Mouse (Mus musculus): ENCODE measurements around the gene Gm14214.
A peak's percentile ranks its signal among the peaks of the same experiment; 100 is the strongest.

Gm14214 gene

DNA sequence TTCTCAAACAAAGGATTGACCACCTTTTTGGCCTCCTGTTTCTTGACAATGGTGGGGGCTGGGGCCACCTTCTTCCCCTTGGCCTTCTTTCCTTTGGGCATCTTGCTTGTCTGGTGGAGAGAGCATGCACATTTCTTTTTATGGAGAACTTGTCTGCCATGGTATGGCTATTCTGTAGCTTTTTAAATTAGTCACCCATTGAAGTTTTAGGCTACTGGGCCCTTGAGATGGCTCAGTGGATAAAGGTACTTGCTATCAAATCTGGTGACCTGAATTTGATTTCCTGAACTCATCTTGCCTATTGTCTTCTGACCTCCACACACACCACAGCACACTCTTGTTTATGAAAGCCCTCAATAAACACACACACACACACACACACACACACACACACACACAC, at the start of gene Gm14214:
Gene Gm14214 (minus strand): TSS at position 101 of the 400 bp plus-strand sequence.
- no peaks in the 10 kb centered on the region for H3K36me3 ChIP-seq (ENCODE audit: insufficient read depth, low read length)
- no peak for TF ChIP-seq POU5F1 (IDR thresholded peaks at IDR 0.05; ENCODE audit: borderline replicate concordance, low read length)
- no peak for TF ChIP-seq CTCF (conservative IDR thresholded peaks at IDR 0.05; ENCODE audit: low read length)
- no peak for TF ChIP-seq NANOG (IDR thresholded peaks at IDR 0.05; ENCODE audit: borderline replicate concordance, low read length)
- H3K27me3 ChIP-seq (ENCODE audit: insufficient read depth, low read length): no peaks in the 10 kb centered on the region
- no peak within 1 kb of the TSS for H3K4me3 ChIP-seq (replicated peaks; ENCODE audit: low read length)
- no peaks in the 10 kb centered on the region for H3K4me1 ChIP-seq (replicated peaks; ENCODE audit: low read depth, low read length)
- H3K9me3 ChIP-seq (ENCODE audit: low read length): no peaks in the 10 kb centered on the region

DNA sequence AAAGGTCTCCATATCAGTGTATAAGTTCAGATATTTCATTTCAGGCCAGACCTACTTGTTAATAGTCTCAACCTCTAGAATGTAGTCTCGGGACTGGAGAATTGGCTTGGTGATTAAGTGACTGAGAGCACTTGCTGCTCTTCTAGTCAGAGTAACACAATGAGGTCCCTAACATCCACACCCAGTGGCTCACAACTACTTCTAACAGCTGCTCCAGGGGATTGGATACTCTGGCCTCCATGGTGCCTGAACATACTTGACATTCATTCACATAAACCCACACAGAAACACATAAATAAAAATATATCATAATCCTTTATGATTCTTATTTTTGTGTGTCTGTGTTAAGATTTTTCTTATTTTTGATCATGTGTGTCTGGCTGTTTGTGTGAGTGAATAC, 48.8 kb upstream of the Gm14214 start:
- no peak overlapping the region for H3K4me3 ChIP-seq (replicated peaks; ENCODE audit: low read length)
- H3K9me3 ChIP-seq (ENCODE audit: low read length): no peaks in the 10 kb centered on the region
- TF ChIP-seq NANOG (IDR thresholded peaks at IDR 0.05; ENCODE audit: borderline replicate concordance, low read length) (no peak), CTCF (conservative IDR thresholded peaks at IDR 0.05; ENCODE audit: low read length) (no peak), POU5F1 (IDR thresholded peaks at IDR 0.05; ENCODE audit: borderline replicate concordance, low read length) (no peak)
- H3K36me3 ChIP-seq (ENCODE audit: insufficient read depth, low read length): peaks cover 17% of the 10 kb centered on the region
- H3K27me3 ChIP-seq (ENCODE audit: insufficient read depth, low read length): no peaks in the 10 kb centered on the region
- H3K4me1 ChIP-seq (replicated peaks; ENCODE audit: low read depth, low read length): peaks cover 73% of the 10 kb centered on the region

DNA sequence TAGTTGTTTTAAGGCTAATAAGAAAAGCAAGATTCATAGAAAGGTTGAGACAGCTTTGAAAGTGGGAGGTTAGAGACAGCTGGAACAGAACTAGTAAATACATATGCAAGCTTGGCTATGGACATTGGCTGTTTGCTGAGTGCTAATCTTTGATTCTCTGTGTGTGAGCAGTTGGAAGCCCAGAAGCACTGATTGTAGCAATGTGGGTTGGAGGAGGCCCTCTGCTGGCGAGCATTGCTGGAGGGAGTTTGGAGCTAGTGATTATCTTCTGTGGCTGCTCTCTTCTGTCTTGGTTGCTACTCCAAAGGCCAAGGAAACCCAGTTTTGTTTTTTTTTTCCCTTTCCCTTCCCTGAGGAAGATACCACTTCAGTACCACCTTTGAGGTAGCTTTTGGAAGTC, 48.0 kb upstream of the Gm14214 start:
- Histone ChIP-seq H3K9me3 (ENCODE audit: low read length) (no peaks in the 10 kb centered on the region), H3K27me3 (ENCODE audit: insufficient read depth, low read length) (no peaks in the 10 kb centered on the region), H3K4me3 (replicated peaks; ENCODE audit: low read length) (no peak overlapping the region), H3K36me3 (ENCODE audit: insufficient read depth, low read length) (peaks cover 16% of the 10 kb centered on the region), H3K4me1 (replicated peaks; ENCODE audit: low read depth, low read length) (peaks cover 74% of the 10 kb centered on the region)
- TF ChIP-seq POU5F1 (IDR thresholded peaks at IDR 0.05; ENCODE audit: borderline replicate concordance, low read length): no peak
- peak; percentile 23 for TF ChIP-seq CTCF (conservative IDR thresholded peaks at IDR 0.05; ENCODE audit: low read length)
- no peak for TF ChIP-seq NANOG (IDR thresholded peaks at IDR 0.05; ENCODE audit: borderline replicate concordance, low read length)

DNA sequence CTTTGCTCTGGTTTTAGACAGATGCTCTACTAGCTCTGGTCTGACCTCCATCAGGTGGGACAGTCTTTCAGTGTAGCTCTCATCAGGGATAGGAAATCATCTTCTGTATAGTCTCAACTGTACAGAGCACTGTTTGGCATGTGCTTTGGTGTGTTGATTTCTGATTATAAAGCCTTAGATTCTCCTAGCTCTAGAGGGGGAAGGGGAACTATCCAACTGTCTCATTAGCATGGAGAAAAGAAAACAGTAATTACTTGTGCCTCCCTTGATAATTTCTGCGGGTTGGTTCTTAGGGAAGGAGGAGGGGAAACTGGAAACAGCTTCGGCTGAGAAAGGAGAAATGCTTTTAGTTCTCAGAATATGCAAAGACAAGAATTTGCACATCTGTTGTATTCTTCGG, 47.3 kb upstream of the Gm14214 start:
- TF ChIP-seq POU5F1 (IDR thresholded peaks at IDR 0.05; ENCODE audit: borderline replicate concordance, low read length) (no peak), CTCF (conservative IDR thresholded peaks at IDR 0.05; ENCODE audit: low read length) (no peak), NANOG (IDR thresholded peaks at IDR 0.05; ENCODE audit: borderline replicate concordance, low read length) (no peak)
- no peaks in the 10 kb centered on the region for H3K27me3 ChIP-seq (ENCODE audit: insufficient read depth, low read length)
- H3K4me1 ChIP-seq (replicated peaks; ENCODE audit: low read depth, low read length): peaks cover 79% of the 10 kb centered on the region
- H3K9me3 ChIP-seq (ENCODE audit: low read length): no peaks in the 10 kb centered on the region
- H3K4me3 ChIP-seq (replicated peaks; ENCODE audit: low read length): no peak overlapping the region
- H3K36me3 ChIP-seq (ENCODE audit: insufficient read depth, low read length): peaks cover 12% of the 10 kb centered on the region

DNA sequence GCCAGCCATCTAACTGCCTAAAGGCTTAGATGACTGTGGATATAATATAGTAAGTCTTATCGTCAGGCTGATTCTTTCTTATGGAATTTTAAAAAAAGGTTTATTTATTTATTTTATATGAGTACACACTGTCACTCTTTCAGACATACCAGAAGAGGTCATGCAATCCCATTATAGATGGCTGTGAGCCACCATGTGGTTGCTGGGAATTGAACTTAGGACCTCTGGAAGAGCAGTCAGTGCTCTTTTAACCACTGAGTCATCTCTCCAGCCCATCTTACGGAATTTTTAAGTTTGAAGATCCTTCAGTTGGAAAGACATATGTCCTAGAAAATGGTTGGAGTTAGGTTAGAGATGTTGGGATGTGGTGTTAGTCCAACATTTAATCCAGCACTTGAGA, 43.6 kb upstream of the Gm14214 start:
- Histone ChIP-seq H3K27me3 (ENCODE audit: insufficient read depth, low read length) (no peaks in the 10 kb centered on the region), H3K9me3 (ENCODE audit: low read length) (no peaks in the 10 kb centered on the region; the same call in 1 of the 2 replicates), H3K4me1 (replicated peaks; ENCODE audit: low read depth, low read length) (peaks cover 48% of the 10 kb centered on the region), H3K36me3 (ENCODE audit: insufficient read depth, low read length) (peaks cover 12% of the 10 kb centered on the region), H3K4me3 (replicated peaks; ENCODE audit: low read length) (no peak overlapping the region)
- TF ChIP-seq POU5F1 (IDR thresholded peaks at IDR 0.05; ENCODE audit: borderline replicate concordance, low read length): no peak
- TF ChIP-seq CTCF (conservative IDR thresholded peaks at IDR 0.05; ENCODE audit: low read length): no peak
- no peak for TF ChIP-seq NANOG (IDR thresholded peaks at IDR 0.05; ENCODE audit: borderline replicate concordance, low read length)

DNA sequence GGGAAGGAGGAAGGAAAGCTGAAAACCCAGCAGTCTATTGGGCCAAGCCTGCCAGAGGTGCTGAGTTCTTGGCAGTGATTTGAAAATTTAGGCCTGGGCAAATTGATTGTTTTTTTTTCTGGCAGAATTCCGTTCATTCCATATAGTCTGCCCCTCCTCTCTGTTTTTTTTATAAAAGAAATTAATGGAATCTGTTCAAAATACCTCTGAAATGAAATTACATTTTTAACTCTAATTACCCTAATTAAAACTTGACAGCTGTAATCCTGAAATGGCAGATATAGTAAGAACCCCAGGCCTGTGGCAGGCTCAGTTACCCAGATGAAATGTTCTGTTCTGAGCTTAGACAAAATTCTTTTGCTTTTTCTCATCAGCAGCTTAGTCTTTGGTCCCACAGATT, 41.0 kb upstream of the Gm14214 start:
- Histone ChIP-seq H3K4me1 (replicated peaks; ENCODE audit: low read depth, low read length) (peaks cover 41% of the 10 kb centered on the region), H3K36me3 (ENCODE audit: insufficient read depth, low read length) (peaks cover 27% of the 10 kb centered on the region), H3K9me3 (ENCODE audit: low read length) (no peaks in the 10 kb centered on the region; the same call in 1 of the 2 replicates), H3K27me3 (ENCODE audit: insufficient read depth, low read length) (no peaks in the 10 kb centered on the region), H3K4me3 (replicated peaks; ENCODE audit: low read length) (no peak overlapping the region)
- TF ChIP-seq POU5F1 (IDR thresholded peaks at IDR 0.05; ENCODE audit: borderline replicate concordance, low read length): no peak
- TF ChIP-seq CTCF (conservative IDR thresholded peaks at IDR 0.05; ENCODE audit: low read length): no peak
- TF ChIP-seq NANOG (IDR thresholded peaks at IDR 0.05; ENCODE audit: borderline replicate concordance, low read length): no peak

DNA sequence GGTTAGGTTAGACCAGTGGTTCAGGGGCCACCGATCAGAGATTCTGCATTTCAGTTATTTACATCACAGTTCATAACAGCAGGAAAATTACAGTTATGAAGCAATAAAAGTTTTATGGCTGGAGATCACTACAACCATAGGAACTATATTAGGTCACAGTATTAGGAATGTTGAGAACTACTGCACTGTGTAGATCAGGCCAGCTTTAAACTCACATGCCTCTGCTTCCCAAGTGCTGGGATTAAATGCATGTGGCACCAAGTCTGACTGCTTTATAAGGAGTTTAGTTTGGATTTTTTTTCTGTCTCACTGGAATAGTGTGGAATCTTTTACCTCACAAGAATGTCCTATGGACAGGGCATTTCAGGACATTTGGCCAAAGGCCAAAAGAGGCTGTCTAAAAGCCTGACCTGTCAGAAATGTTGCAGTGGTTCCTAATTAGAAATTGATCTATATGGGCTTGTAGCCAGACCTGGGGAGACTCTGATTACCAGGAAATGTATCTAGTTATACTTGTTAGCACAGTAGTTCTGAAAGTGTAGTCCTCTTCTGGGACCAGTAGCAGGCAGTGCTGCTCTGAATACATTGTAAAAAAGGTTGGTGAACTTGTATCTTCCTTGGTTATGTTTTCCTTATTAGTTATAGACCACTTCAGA, 39.4 kb upstream of the Gm14214 start:
- TF ChIP-seq POU5F1 (IDR thresholded peaks at IDR 0.05; ENCODE audit: borderline replicate concordance, low read length) (no peak), CTCF (conservative IDR thresholded peaks at IDR 0.05; ENCODE audit: low read length) (no peak), NANOG (IDR thresholded peaks at IDR 0.05; ENCODE audit: borderline replicate concordance, low read length) (no peak)
- Histone ChIP-seq H3K36me3 (ENCODE audit: insufficient read depth, low read length) (peaks cover 27% of the 10 kb centered on the region), H3K4me1 (replicated peaks; ENCODE audit: low read depth, low read length) (peaks cover 44% of the 10 kb centered on the region), H3K4me3 (replicated peaks; ENCODE audit: low read length) (no peak overlapping the region), H3K9me3 (ENCODE audit: low read length) (no peaks in the 10 kb centered on the region; the same call in 1 of the 2 replicates), H3K27me3 (ENCODE audit: insufficient read depth, low read length) (no peaks in the 10 kb centered on the region)

DNA sequence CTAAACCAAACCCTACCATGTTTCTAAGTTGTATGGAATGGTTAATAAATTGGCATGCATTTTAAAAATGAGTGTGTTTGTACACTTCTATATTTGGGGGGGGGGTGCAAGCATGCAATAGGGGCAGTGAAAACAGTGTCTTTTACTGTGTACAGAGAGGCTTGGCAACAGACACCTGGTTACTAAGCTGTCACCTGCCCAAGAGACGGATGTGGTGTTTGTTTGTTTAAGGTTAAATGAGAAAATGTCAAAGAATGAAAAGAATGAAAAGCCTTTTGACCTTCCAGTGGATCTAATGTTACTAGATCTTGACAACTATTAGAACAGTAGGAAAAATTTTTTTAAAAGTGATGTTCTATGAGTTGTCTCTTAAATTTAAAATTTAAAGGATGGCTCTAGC, 37.9 kb upstream of the Gm14214 start:
- H3K4me3 ChIP-seq (replicated peaks; ENCODE audit: low read length): no peak overlapping the region
- no peaks in the 10 kb centered on the region for H3K27me3 ChIP-seq (ENCODE audit: insufficient read depth, low read length)
- peaks cover 27% of the 10 kb centered on the region for H3K36me3 ChIP-seq (ENCODE audit: insufficient read depth, low read length)
- no peak for TF ChIP-seq NANOG (IDR thresholded peaks at IDR 0.05; ENCODE audit: borderline replicate concordance, low read length)
- TF ChIP-seq CTCF (conservative IDR thresholded peaks at IDR 0.05; ENCODE audit: low read length): no peak
- no peak for TF ChIP-seq POU5F1 (IDR thresholded peaks at IDR 0.05; ENCODE audit: borderline replicate concordance, low read length)
- H3K9me3 ChIP-seq (ENCODE audit: low read length): no peaks in the 10 kb centered on the region; the same call in 1 of the 2 replicates
- peaks cover 48% of the 10 kb centered on the region for H3K4me1 ChIP-seq (replicated peaks; ENCODE audit: low read depth, low read length)

DNA sequence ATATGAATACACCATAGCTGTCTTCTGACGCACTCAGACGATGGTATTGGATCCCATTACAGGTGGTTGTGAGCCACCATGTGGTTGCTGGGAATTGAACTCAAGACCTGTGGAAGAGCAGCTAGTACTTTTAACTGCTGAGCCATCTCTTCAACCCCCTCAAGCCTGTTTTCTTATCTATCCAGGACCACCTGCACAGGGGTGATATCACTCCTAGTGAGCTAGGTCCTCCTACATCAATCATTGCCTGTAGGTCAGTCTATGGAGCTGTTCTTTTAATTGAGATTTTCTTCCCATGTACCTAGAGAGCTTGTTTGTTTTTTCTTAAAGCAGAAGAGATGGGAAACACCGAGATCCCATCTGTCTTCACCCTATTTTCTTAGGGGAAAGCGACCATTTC, 34.0 kb upstream of the Gm14214 start:
- H3K4me3 ChIP-seq (replicated peaks; ENCODE audit: low read length): no peak overlapping the region
- TF ChIP-seq POU5F1 (IDR thresholded peaks at IDR 0.05; ENCODE audit: borderline replicate concordance, low read length) (no peak), CTCF (conservative IDR thresholded peaks at IDR 0.05; ENCODE audit: low read length) (no peak), NANOG (IDR thresholded peaks at IDR 0.05; ENCODE audit: borderline replicate concordance, low read length) (no peak)

More for the DNA sequence above, 34.0 kb upstream of the Gm14214 start:
- no peaks in the 10 kb centered on the region for H3K9me3 ChIP-seq (ENCODE audit: low read length)
- peaks cover 53% of the 10 kb centered on the region for H3K4me1 ChIP-seq (replicated peaks; ENCODE audit: low read depth, low read length)
- H3K27me3 ChIP-seq (ENCODE audit: insufficient read depth, low read length): no peaks in the 10 kb centered on the region
- peaks cover 22% of the 10 kb centered on the region for H3K36me3 ChIP-seq (ENCODE audit: insufficient read depth, low read length)
